Mouse (Mus musculus) naive thymus-derived CD4-positive, alpha-beta T cell, adult 2 months (primary cell): ENCODE data around the gene Slc22a17.

Experiments used
- DNase-seq: peaks from one replicate; pipeline ENCODE4 v3.0.0-alpha.2; 2011; ENCODE audit warnings: low read depth

The Slc22a17 gene

GRCm38 (mm10) chr14:54938431-54939219, 25.7 kb upstream of the Slc22a17 start:
- no peak for DNase-seq

- DNase-seq: no peak
These were observed 24.6 kb upstream of the Slc22a17 start for GRCm38 (mm10) chr14:54937361-54938182.

GRCm38 (mm10) chr14:54936831-54937160, 23.9 kb upstream of the Slc22a17 start:
- no peak for DNase-seq

GRCm38 (mm10) chr14:54935904-54936830, 23.2 kb upstream of the Slc22a17 start, which contains the start of gene Cmtm5:
Cmtm5 (plus strand) TSS chr14:54936261.
- no peak for DNase-seq

- no peak for DNase-seq
These were observed 19.8 kb upstream of the Slc22a17 start, which contains the start of gene Il25 for GRCm38 (mm10) chr14:54932645-54933150. Il25 (plus strand) TSS chr14:54932695.

GRCm38 (mm10) chr14:54930431-54930830, 17.5 kb upstream of the Slc22a17 start:
- DNase-seq: no peak

GRCm38 (mm10) chr14:54929801-54930200, 16.9 kb upstream of the Slc22a17 start:
- DNase-seq: no peak

GRCm38 (mm10) chr14:54927296-54927695, 14.4 kb upstream of the Slc22a17 start:
- no peak for DNase-seq

GRCm38 (mm10) chr14:54926401-54927158, 13.6 kb upstream of the Slc22a17 start:
- no peak for DNase-seq

- no peak for DNase-seq
These were observed 12.7 kb upstream of the Slc22a17 start, which contains the start of gene Efs for GRCm38 (mm10) chr14:54925349-54926342. Efs (minus strand) TSS chr14:54926126.

- no peak for DNase-seq
These were observed 11.9 kb upstream of the Slc22a17 start for GRCm38 (mm10) chr14:54924641-54925348.

- no peak for DNase-seq
These were observed 7.2 kb upstream of the Slc22a17 start for GRCm38 (mm10) chr14:54920076-54920685.

GRCm38 (mm10) chr14:54913343-54913742, 411 bp upstream of the Slc22a17 start:
- no peak for DNase-seq

- DNase-seq: no peak
These were observed 652 bp downstream of the Slc22a17 start for GRCm38 (mm10) chr14:54912109-54912850.

GRCm38 (mm10) chr14:54908682-54909081, 4.2 kb downstream of the Slc22a17 start:
- DNase-seq: no peak

GRCm38 (mm10) chr14:54903641-54904040, 9.3 kb downstream of the Slc22a17 start:
- DNase-seq: no peak

GRCm38 (mm10) chr14:54900383-54900782, 12.5 kb downstream of the Slc22a17 start:
- peak; percentile 83 for DNase-seq

GRCm38 (mm10) chr14:54897445-54897844, 15.5 kb downstream of the Slc22a17 start:
- no peak for DNase-seq
